Mouse (Mus musculus) kidney, postnatal 14 days (tissue): Measurements from ENCODE around the gene Poc1b.

ENCODE experiments used
- DNase-seq: peaks from one replicate; pipeline ENCODE4 v3.0.0; 2022; ENCODE audit warnings: mixed read lengths

The Poc1b gene

GRCm38 (mm10) chr10:99163002-99163401, 56.2 kb downstream of the Poc1b start:
- DNase-seq, result no peak

- peak; percentile 65 for DNase-seq
Observed at GRCm38 (mm10) chr10:99164871-99165477, 58.1 kb downstream of the Poc1b start.

- peak; percentile 72 for DNase-seq
Observed at GRCm38 (mm10) chr10:99165751-99166282, 59.0 kb downstream of the Poc1b start.

GRCm38 (mm10) chr10:99166392-99166791, 59.6 kb downstream of the Poc1b start:
- DNase-seq, result peak; percentile 55

GRCm38 (mm10) chr10:99168404-99168803, 61.6 kb downstream of the Poc1b start:
- peak; percentile 40 for DNase-seq

- DNase-seq, result peak; percentile 67
Observed at GRCm38 (mm10) chr10:99168840-99169764, 62.3 kb downstream of the Poc1b start.

- peak; percentile 38 for DNase-seq
Observed at GRCm38 (mm10) chr10:99169765-99170129, 62.9 kb downstream of the Poc1b start.

GRCm38 (mm10) chr10:99171961-99172497, 65.2 kb downstream of the Poc1b start:
- DNase-seq, result peak; percentile 85

GRCm38 (mm10) chr10:99172906-99173507, 66.2 kb downstream of the Poc1b start:
- peak; percentile 21 for DNase-seq

GRCm38 (mm10) chr10:99176911-99177310, 70.1 kb downstream of the Poc1b start:
- no peak for DNase-seq

GRCm38 (mm10) chr10:99178118-99178517, 71.3 kb downstream of the Poc1b start:
- no peak for DNase-seq

GRCm38 (mm10) chr10:99179122-99179521, 72.3 kb downstream of the Poc1b start:
- no peak for DNase-seq

- DNase-seq, result no peak
Observed at GRCm38 (mm10) chr10:99179566-99179965, 72.7 kb downstream of the Poc1b start.

GRCm38 (mm10) chr10:99181497-99181896, 74.7 kb downstream of the Poc1b start:
- DNase-seq, result no peak

GRCm38 (mm10) chr10:99182107-99182506, 75.3 kb downstream of the Poc1b start:
- DNase-seq, result no peak

- DNase-seq, result no peak
Observed at GRCm38 (mm10) chr10:99188175-99188574, 81.3 kb downstream of the Poc1b start.

- DNase-seq, result no peak
Observed at GRCm38 (mm10) chr10:99188656-99189603, 82.1 kb downstream of the Poc1b start.

GRCm38 (mm10) chr10:99190798-99191197, 84.0 kb downstream of the Poc1b start:
- peak; percentile 69 for DNase-seq

- DNase-seq, result no peak
Observed at GRCm38 (mm10) chr10:99194451-99195055, 87.7 kb downstream of the Poc1b start.

- DNase-seq, result no peak
Observed at GRCm38 (mm10) chr10:99196556-99196955, 89.7 kb downstream of the Poc1b start.

GRCm38 (mm10) chr10:99197125-99197524, 90.3 kb downstream of the Poc1b start:
- no peak for DNase-seq
